Mouse (Mus musculus): ENCODE measurements around the gene Aplp2. TPM values are rescaled to one million over a fixed set of nuclear protein-coding genes. Genes with fewer than 3 reads are reported as not detected.

Aplp2 gene
- polyA plus RNA-seq, 1 experiment from 2014 or later, result 257 TPM

Other genes starting within 250 kb of the Aplp2 start
- gene Zbtb44, start 181.2 kb downstream of the Aplp2 start, polyA plus RNA-seq (2016; fragmentation: Nextera tagmentation; extraction: Ambion mirVana), result 4.6 and 6.1 TPM in 2 replicates
- gene St14, start 80.0 kb downstream of the Aplp2 start, polyA plus RNA-seq (2016; fragmentation: Nextera tagmentation; extraction: Ambion mirVana), result 2.3 and 5.9 TPM in 2 replicates
- gene Prdm10, start 68.7 kb upstream of the Aplp2 start, polyA plus RNA-seq (2016; fragmentation: Nextera tagmentation; extraction: Ambion mirVana), result 5.3 and 5.6 TPM in 2 replicates
- 15.2 and 16.1 TPM in 2 replicates for gene Nfrkb, start 174.4 kb upstream of the Aplp2 start, polyA plus RNA-seq (2016; fragmentation: Nextera tagmentation; extraction: Ambion mirVana)

Data from heart, embryonic 10.5 days (tissue).